Mouse (Mus musculus) embryonic fibroblast, embryonic 13.5 days (primary cell): ENCODE results near the gene Oxsm. TPM values are rescaled to one million over a fixed set of nuclear protein-coding genes. Genes with fewer than 3 reads are reported as not detected.

Experiments used
- H3K27ac ChIP-seq: 2 replicates; pipeline ENCODE4 v1.5.1; 2012; ENCODE audit warnings: low read length, control low read depth, inconsistent platforms; ENCODE audit not compliant: insufficient read depth
- H3K4me1 ChIP-seq: 2 replicates; pipeline ENCODE4 v1.6.1; 2011; ENCODE audit warnings: low read length; ENCODE audit not compliant: control insufficient read depth, insufficient read depth
- H3K4me3 ChIP-seq: 2 replicates; pipeline ENCODE4 v1.5.1; 2011; ENCODE audit warnings: mild to moderate bottlenecking, control low read depth, low read length; ENCODE audit not compliant: insufficient read depth
- CTCF ChIP-seq: IDR thresholded peaks from 2 replicates; pipeline ENCODE4 v1.5.1; 2011; ENCODE audit warnings: mild to moderate bottlenecking, control low read depth, low read length, moderate library complexity, borderline replicate concordance; ENCODE audit not compliant: insufficient read depth
- POLR2A ChIP-seq: IDR thresholded peaks from 2 replicates; pipeline ENCODE4 v1.6.1; 2011; ENCODE audit warnings: low read depth, mild to moderate bottlenecking, control low read depth, low read length, moderate library complexity
- polyA plus RNA-seq: library from polyadenylated mRNA; stranded (reverse); fragments of >200 nt; gene quantifications from 2 replicates; pipeline ENCODE4 v1.2.4, GENCODE M21; 2011; ENCODE audit warnings: low read depth; ENCODE audit not compliant: missing spikeins, insufficient read length

The Oxsm gene
- polyA plus RNA-seq, result 7.7 and 8.1 TPM in 2 replicates

- Histone ChIP-seq H3K4me1 (no peaks in the 10 kb centered on the region), H3K27ac (peak within 1 kb of the TSS; percentile 56), H3K4me3 (peak within 1 kb of the TSS; percentile 68)
- TF ChIP-seq CTCF, result no peak
- TF ChIP-seq POLR2A, result peak; percentile 95
Observed at GRCm38 (mm10) chr14:16249171-16249874, at the start of gene Oxsm, which contains the start of gene Ngly1. Gene Oxsm (minus strand): TSS chr14:16249808. Gene Ngly1 (plus strand): TSS chr14:16249280.

- Histone ChIP-seq H3K4me1 (no peaks in the 10 kb centered on the region), H3K4me3 (no peak overlapping the region), H3K27ac (no peak overlapping the region)
- TF ChIP-seq CTCF (no peak), POLR2A (no peak)
Observed at GRCm38 (mm10) chr14:16296816-16297468, 47.3 kb upstream of the Oxsm start.

GRCm38 (mm10) chr14:16293921-16294320 is 44.3 kb upstream of the Oxsm start:
- no peaks in the 10 kb centered on the region for H3K4me1 ChIP-seq
- no peak overlapping the region for H3K27ac ChIP-seq
- no peak overlapping the region for H3K4me3 ChIP-seq
- no peak for TF ChIP-seq CTCF
- no peak for TF ChIP-seq POLR2A

- H3K4me3 ChIP-seq, result no peak overlapping the region
- no peak overlapping the region for H3K27ac ChIP-seq
- TF ChIP-seq POLR2A (no peak), CTCF (no peak)
- H3K4me1 ChIP-seq, result no peaks in the 10 kb centered on the region
Observed at GRCm38 (mm10) chr14:16293015-16293414, 43.4 kb upstream of the Oxsm start.

GRCm38 (mm10) chr14:16292371-16292770 is 42.8 kb upstream of the Oxsm start:
- H3K27ac ChIP-seq, result no peak overlapping the region
- no peaks in the 10 kb centered on the region for H3K4me1 ChIP-seq
- H3K4me3 ChIP-seq, result no peak overlapping the region
- TF ChIP-seq CTCF (no peak), POLR2A (no peak)

- H3K4me3 ChIP-seq, result no peak overlapping the region
- TF ChIP-seq POLR2A (no peak), CTCF (no peak)
- no peaks in the 10 kb centered on the region for H3K4me1 ChIP-seq
- no peak overlapping the region for H3K27ac ChIP-seq
Observed at GRCm38 (mm10) chr14:16283966-16284365, 34.4 kb upstream of the Oxsm start.

- H3K27ac ChIP-seq, result no peak overlapping the region
- TF ChIP-seq CTCF (no peak), POLR2A (no peak)
- H3K4me3 ChIP-seq, result no peak overlapping the region
- no peaks in the 10 kb centered on the region for H3K4me1 ChIP-seq
Observed at GRCm38 (mm10) chr14:16279196-16279595, 29.6 kb upstream of the Oxsm start.

- H3K4me3 ChIP-seq, result no peak overlapping the region
- TF ChIP-seq POLR2A (no peak), CTCF (no peak)
- no peak overlapping the region for H3K27ac ChIP-seq
Observed at GRCm38 (mm10) chr14:16273677-16274076, 24.1 kb upstream of the Oxsm start.

GRCm38 (mm10) chr14:16269776-16270175 is 20.2 kb upstream of the Oxsm start:
- TF ChIP-seq POLR2A, result no peak
- TF ChIP-seq CTCF, result no peak
- H3K4me1 ChIP-seq, result no peaks in the 10 kb centered on the region
- no peak overlapping the region for H3K27ac ChIP-seq
- no peak overlapping the region for H3K4me3 ChIP-seq

More at GRCm38 (mm10) chr14:16273677-16274076, 24.1 kb upstream of the Oxsm start:
- no peaks in the 10 kb centered on the region for H3K4me1 ChIP-seq

GRCm38 (mm10) chr14:16267028-16267427 is 17.4 kb upstream of the Oxsm start:
- Histone ChIP-seq H3K4me1 (no peaks in the 10 kb centered on the region), H3K4me3 (no peak overlapping the region), H3K27ac (no peak overlapping the region)
- no peak for TF ChIP-seq POLR2A
- no peak for TF ChIP-seq CTCF
